Mouse (Mus musculus) spleen, adult 2 months (tissue): ENCODE measurements around the gene 5830411N06Rik.

Source experiments
- CTCF ChIP-seq: fragments of 200-500 bp; IDR thresholded peaks from 2 replicates; pipeline ENCODE4 v1.5.1; 2011; ENCODE audit warnings: mild to moderate bottlenecking, inconsistent platforms; ENCODE audit not compliant: insufficient read depth, insufficient read length, insufficient replicate concordance; ENCODE audit errors: extremely low read depth
- POLR2A ChIP-seq: fragments of 200-500 bp; IDR thresholded peaks from 2 replicates; pipeline ENCODE4 v1.6.1; 2011; ENCODE audit warnings: low read depth, low read length, inconsistent platforms

- TF ChIP-seq POLR2A (no peak), CTCF (no peak)
Observed at GRCm38 (mm10) chr7:140201090-140201489, 46.0 kb upstream of the 5830411N06Rik start.
